Mouse (Mus musculus): ENCODE measurements around the gene Gm10518. TPM values are rescaled to one million over a fixed set of nuclear protein-coding genes. Genes with fewer than 3 reads are reported as not detected.

Gene Gm10518
- total and polyA plus RNA-seq, 3 experiments, result 0.23 TPM; not detected in 2

GRCm38 (mm10) chr1:179833596-179833995 is 30.4 kb downstream of the Gm10518 start:
- DNase-seq, result no peak

- DNase-seq, result no peak
These were observed 32.7 kb downstream of the Gm10518 start for GRCm38 (mm10) chr1:179835753-179836425.

GRCm38 (mm10) chr1:179836426-179837404 is 33.5 kb downstream of the Gm10518 start:
- no peak for DNase-seq

GRCm38 (mm10) chr1:179842568-179842967 is 39.4 kb downstream of the Gm10518 start:
- DNase-seq, result peak; percentile 26

- DNase-seq, result no peak
These were observed 40.8 kb downstream of the Gm10518 start for GRCm38 (mm10) chr1:179843981-179844380.

- peak; percentile 77 for DNase-seq
These were observed 41.7 kb downstream of the Gm10518 start for GRCm38 (mm10) chr1:179844894-179845293.

- DNase-seq, result no peak
These were observed 42.8 kb downstream of the Gm10518 start for GRCm38 (mm10) chr1:179845832-179846499.

- DNase-seq, result no peak
These were observed 44.0 kb downstream of the Gm10518 start for GRCm38 (mm10) chr1:179847173-179847572.

- peak; percentile 89 for DNase-seq
These were observed 44.7 kb downstream of the Gm10518 start for GRCm38 (mm10) chr1:179847759-179848389.

GRCm38 (mm10) chr1:179853421-179853820 is 50.2 kb downstream of the Gm10518 start:
- no peak for DNase-seq

Other genes starting within 250 kb of the Gm10518 start
- gene Sccpdh, start 135.2 kb upstream of the Gm10518 start, total RNA-seq (2021), result 10 to 100 TPM; 31.0 to 37.0 TPM
- 6.8 and 8.9 TPM in 2 replicates for gene Sccpdh, start 135.2 kb upstream of the Gm10518 start, polyA plus RNA-seq (2012; rRNA removed)
- not detected for gene Kif28, start 58.1 kb upstream of the Gm10518 start, total RNA-seq (2021)
- gene Kif28, start 58.1 kb upstream of the Gm10518 start, polyA plus RNA-seq (2012; rRNA removed), result not detected in 2 replicates
- 10 to 100 TPM; 31.6 to 35.3 TPM for gene Ahctf1, start 304 bp downstream of the Gm10518 start, total RNA-seq (2021)
- 2.1 and 2.2 TPM in 2 replicates for gene Ahctf1, start 304 bp downstream of the Gm10518 start, polyA plus RNA-seq (2012; rRNA removed)
- gene Cdc42bpa, start 157.1 kb downstream of the Gm10518 start, total RNA-seq (2021), result 10 to 100 TPM; 43.4 to 51.4 TPM
- gene Cdc42bpa, start 157.1 kb downstream of the Gm10518 start, polyA plus RNA-seq (2012; rRNA removed), result 16.6 and 17.8 TPM in 2 replicates

Data from adrenal gland, adult 2 months (tissue).